Mouse (Mus musculus) hindbrain, embryonic 16.5 days (tissue): ENCODE data around the gene Psd4. TPM values are rescaled to one million over a fixed set of nuclear protein-coding genes. Genes with fewer than 3 reads are reported as not detected.

Experiments used
- polyA plus RNA-seq: library from polyadenylated mRNA; unstranded; fragments of >200 nt; fragmentation: Nextera tagmentation; extraction: Ambion mirVana; gene quantifications from 2 replicates; pipeline ENCODE4 v1.2.1, GENCODE M21; 2015

Gene Psd4
- polyA plus RNA-seq, 1 experiment from 2014 or later: 2.3 TPM

Other genes starting within 250 kb of the Psd4 start
- gene Il1f8, start 214.4 kb upstream of the Psd4 start, polyA plus RNA-seq: not detected in 2 replicates
- not detected in 2 replicates for gene Il1f9, start 181.1 kb upstream of the Psd4 start, polyA plus RNA-seq
- gene Il1f6, start 152.2 kb upstream of the Psd4 start, polyA plus RNA-seq: not detected in 2 replicates
- not detected in 2 replicates for gene Il1f5, start 90.6 kb upstream of the Psd4 start, polyA plus RNA-seq
- gene Il1f10, start 76.4 kb upstream of the Psd4 start, polyA plus RNA-seq: not detected in 2 replicates
- gene Il1rn, start 30.7 kb upstream of the Psd4 start, polyA plus RNA-seq: 0.08 TPM in 1 of 2 replicates, not detected in the other
- gene Pax8, start 108.0 kb downstream of the Psd4 start, polyA plus RNA-seq: 21.2 and 24.0 TPM in 2 replicates